Mouse (Mus musculus): ENCODE data around the gene Mief2. TPM values are rescaled to one million over a fixed set of nuclear protein-coding genes. Genes with fewer than 3 reads are reported as not detected.
A peak's percentile ranks its signal among the peaks of the same experiment; 100 is the strongest.

The Mief2 gene
- polyA plus RNA-seq, 1 experiment from 2014 or later, result 18.2 TPM

DNA sequence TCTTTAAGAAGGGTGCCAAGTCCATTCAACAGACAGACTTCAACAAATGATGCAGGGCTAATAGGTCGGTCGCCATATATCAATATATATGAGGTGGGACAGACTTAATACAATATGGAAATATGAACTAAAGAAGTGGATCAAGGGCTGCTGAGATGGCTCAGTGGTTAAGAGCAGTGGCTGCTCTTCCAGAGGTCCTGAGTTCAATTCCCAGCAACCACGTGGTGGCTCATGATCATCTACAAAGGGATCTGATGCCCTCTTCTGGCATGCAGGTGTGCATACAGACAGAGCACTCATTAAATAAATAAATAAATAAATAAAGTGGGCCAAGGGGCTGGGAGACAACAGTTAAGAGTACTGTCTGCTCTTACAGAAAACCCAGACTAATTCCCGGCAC lies 44.0 kb downstream of the Mief2 start:
- Histone ChIP-seq H3K36me3 (no peaks in the 10 kb centered on the region), H3K27ac (no peak overlapping the region), H3K9me3 (replicated peaks) (no peaks in the 10 kb centered on the region), H3K4me2 (replicated peaks) (no peak overlapping the region), H3K4me3 (no peak overlapping the region), H3K4me1 (peaks cover 18% of the 10 kb centered on the region), H3K27me3 (no peaks in the 10 kb centered on the region), H3K9ac (no peak overlapping the region)
- ATAC-seq (ENCODE audit: low FRiP score), result no peak
- 87% methylated on average over 4 of the region's 4 CpGs for WGBS

- WGBS, result 88% methylated on average over 3 of the region's 3 CpGs
- Histone ChIP-seq H3K9ac (no peak overlapping the region), H3K4me1 (peaks cover 32% of the 10 kb centered on the region), H3K27me3 (no peaks in the 10 kb centered on the region), H3K4me3 (no peak overlapping the region), H3K27ac (no peak overlapping the region), H3K9me3 (replicated peaks) (no peaks in the 10 kb centered on the region), H3K4me2 (replicated peaks) (no peak overlapping the region), H3K36me3 (peaks cover 4% of the 10 kb centered on the region)
- ATAC-seq (ENCODE audit: low FRiP score), result no peak
Measured at GRCm38 (mm10) chr11:60774158-60774689, 46.0 kb downstream of the Mief2 start.

GRCm38 (mm10) chr11:60774841-60775240 lies 46.6 kb downstream of the Mief2 start:
- H3K4me1 ChIP-seq, result peaks cover 38% of the 10 kb centered on the region
- peaks cover 10% of the 10 kb centered on the region for H3K36me3 ChIP-seq
- 0 out of 2 replicates have a peak overlapping the region, but pooled peaks have one; percentile 75 for H3K9ac ChIP-seq
- no peak for ATAC-seq (ENCODE audit: low FRiP score)
- 81% methylated on average over 1 of the region's 1 CpGs for WGBS
- H3K27me3 ChIP-seq, result no peaks in the 10 kb centered on the region
- H3K27ac ChIP-seq, result no peak overlapping the region
- no peak overlapping the region for H3K4me3 ChIP-seq
- peak overlapping the region; percentile 79; the same call in 1 of the 2 replicates for H3K4me2 ChIP-seq (replicated peaks)
- H3K9me3 ChIP-seq (replicated peaks), result no peaks in the 10 kb centered on the region

DNA sequence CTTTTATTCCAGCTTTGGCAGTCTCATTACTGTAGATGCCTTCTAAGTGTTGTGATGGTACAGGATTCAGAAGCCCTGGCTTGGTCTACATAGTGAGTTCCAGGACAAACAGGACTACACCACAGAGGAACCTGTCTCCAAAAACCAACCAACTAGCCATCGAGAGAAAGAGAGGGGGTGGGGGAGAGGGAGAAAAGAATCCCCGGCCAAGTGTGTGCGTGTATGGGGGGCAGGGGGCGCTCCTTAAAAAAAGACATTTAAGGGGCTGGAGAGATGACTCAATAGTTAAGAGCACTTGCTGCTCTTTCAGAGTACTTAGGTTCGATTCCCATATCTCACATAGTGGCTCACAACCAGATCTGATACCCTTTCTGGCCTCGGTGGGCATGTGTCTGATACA lies 47.4 kb downstream of the Mief2 start:
- Histone ChIP-seq H3K4me3 (peak overlapping the region; percentile 81; the same call in 1 of the 2 replicates), H3K36me3 (peaks cover 16% of the 10 kb centered on the region), H3K9me3 (replicated peaks) (no peaks in the 10 kb centered on the region), H3K4me2 (replicated peaks) (peak overlapping the region; percentile 79), H3K27ac (no peak overlapping the region), H3K27me3 (no peaks in the 10 kb centered on the region), H3K4me1 (peaks cover 46% of the 10 kb centered on the region), H3K9ac (peak overlapping the region; percentile 75)
- ATAC-seq (ENCODE audit: low FRiP score), result no peak
- 72% methylated on average over 6 of the region's 6 CpGs for WGBS

DNA sequence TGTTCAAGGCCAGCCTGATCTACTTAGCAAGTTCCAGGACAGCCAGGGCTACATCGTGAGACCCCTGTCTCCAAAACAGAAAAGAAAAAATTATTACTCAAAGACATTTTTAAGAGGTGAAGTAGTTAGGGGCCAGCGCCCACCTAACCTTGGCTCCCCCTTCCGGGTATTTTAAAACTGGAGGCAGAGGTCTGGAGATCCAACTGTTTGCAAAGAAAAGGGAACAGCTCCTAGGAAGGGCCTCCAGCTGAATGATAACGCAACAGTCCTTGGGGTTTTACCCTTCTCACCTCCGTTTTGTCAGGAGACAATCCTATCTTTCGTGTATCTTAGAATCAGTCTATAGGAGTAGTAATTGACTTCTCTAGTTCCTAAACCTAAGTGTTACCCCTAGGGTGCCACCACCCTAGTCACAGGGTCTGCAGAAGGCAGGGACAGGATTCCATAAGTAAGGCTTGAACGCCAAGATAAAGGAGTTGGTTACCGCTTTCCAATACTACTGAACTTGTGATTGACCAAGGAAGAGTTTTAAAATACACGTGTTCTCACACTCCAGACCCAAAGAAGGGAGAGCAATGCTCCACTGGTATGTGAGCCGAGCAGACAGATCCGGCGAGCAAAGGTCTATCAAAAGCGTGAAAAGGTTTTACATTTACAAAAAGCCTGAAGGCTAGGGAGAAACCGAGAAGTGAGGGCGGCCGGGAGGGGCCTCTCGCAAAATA lies 48.1 kb downstream of the Mief2 start:
- Histone ChIP-seq H3K36me3 (peaks cover 16% of the 10 kb centered on the region), H3K27me3 (no peaks in the 10 kb centered on the region), H3K4me2 (replicated peaks) (peak overlapping the region; percentile 79), H3K4me3 (peak overlapping the region; percentile 81), H3K9ac (peak overlapping the region; percentile 75), H3K9me3 (replicated peaks) (no peaks in the 10 kb centered on the region), H3K4me1 (peaks cover 52% of the 10 kb centered on the region), H3K27ac (peak overlapping the region; percentile 78)
- no peak for ATAC-seq (ENCODE audit: low FRiP score)
- WGBS, result 8% methylated on average over 17 of the region's 17 CpGs

- under 1% methylated on average over 62 of the region's 62 CpGs for WGBS
- H3K27ac ChIP-seq, result peak within 1 kb of the TSS; percentile 78
Measured at GRCm38 (mm10) chr11:60776829-60777740, 48.9 kb downstream of the Mief2 start, which contains the start of the genes Top3a and Smcr8. TSS of gene Top3a (minus strand) at chr11:60777365. TSS of gene Smcr8 (plus strand) at chr11:60777524.

GRCm38 (mm10) chr11:60777801-60778370 lies 49.7 kb downstream of the Mief2 start:
- peaks cover 66% of the 10 kb centered on the region for H3K4me1 ChIP-seq

More at GRCm38 (mm10) chr11:60776829-60777740, 48.9 kb downstream of the Mief2 start, which contains the start of the genes Top3a and Smcr8:
- H3K36me3 ChIP-seq, result peaks cover 16% of the 10 kb centered on the region
- no peaks in the 10 kb centered on the region for H3K9me3 ChIP-seq (replicated peaks)
- no peaks in the 10 kb centered on the region for H3K27me3 ChIP-seq
- H3K4me1 ChIP-seq, result peaks cover 61% of the 10 kb centered on the region
- peak within 1 kb of the TSS; percentile 81 for H3K4me3 ChIP-seq
- ATAC-seq (ENCODE audit: low FRiP score), result peak; percentile 99
- H3K4me2 ChIP-seq (replicated peaks), result peak within 1 kb of the TSS; percentile 79
- peak within 1 kb of the TSS; percentile 75 for H3K9ac ChIP-seq

DNA sequence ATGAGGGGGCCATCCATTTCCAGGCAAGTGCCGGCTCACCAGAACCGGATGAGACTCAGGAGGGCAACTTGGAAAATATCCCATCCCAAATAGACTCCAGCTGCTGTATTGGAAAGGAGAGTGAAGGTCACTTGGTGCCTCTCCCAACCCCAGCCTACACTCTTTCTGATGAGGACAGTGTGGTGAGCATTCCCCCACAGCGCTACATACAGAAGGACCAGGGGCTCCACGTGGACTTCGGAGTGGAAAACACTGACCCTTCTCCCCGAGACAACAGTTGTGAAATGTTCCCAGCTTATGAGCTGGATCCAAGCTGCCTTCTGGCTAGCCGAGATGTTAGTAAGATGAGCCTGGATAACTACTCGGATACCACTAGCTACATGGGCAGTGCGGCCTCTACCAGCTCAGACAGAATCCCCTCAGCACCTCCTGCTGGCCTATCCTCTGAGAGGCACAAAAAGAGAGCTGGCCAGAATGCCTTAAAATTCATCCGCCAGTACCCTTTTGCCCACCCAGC lies 51.5 kb downstream of the Mief2 start:
- 89% methylated on average over 10 of the region's 10 CpGs for WGBS
- Histone ChIP-seq H3K9me3 (replicated peaks) (no peaks in the 10 kb centered on the region), H3K27ac (no peak overlapping the region), H3K36me3 (peaks cover 29% of the 10 kb centered on the region), H3K4me2 (replicated peaks) (peak overlapping the region; percentile 44), H3K4me3 (peak overlapping the region; percentile 10), H3K4me1 (peaks cover 66% of the 10 kb centered on the region), H3K27me3 (no peaks in the 10 kb centered on the region), H3K9ac (peak overlapping the region; percentile 28; the same call in 1 of the 2 replicates)
- no peak for ATAC-seq (ENCODE audit: low FRiP score)

More at GRCm38 (mm10) chr11:60777801-60778370, 49.7 kb downstream of the Mief2 start:
- H3K9ac ChIP-seq, result peak overlapping the region; percentile 75
- peak overlapping the region; percentile 79 for H3K4me2 ChIP-seq (replicated peaks)
- peak overlapping the region; percentile 81 for H3K4me3 ChIP-seq
- no peaks in the 10 kb centered on the region for H3K27me3 ChIP-seq
- H3K36me3 ChIP-seq, result peaks cover 16% of the 10 kb centered on the region
- peak overlapping the region; percentile 78; the same call in 1 of the 2 replicates for H3K27ac ChIP-seq
- H3K9me3 ChIP-seq (replicated peaks), result no peaks in the 10 kb centered on the region
- ATAC-seq (ENCODE audit: low FRiP score), result no peak
- 29% methylated on average over 16 of the region's 16 CpGs for WGBS

Small RNAs within 50 kb of the gene (microRNA-seq; reads per million reads assigned to microRNA genes)
- 0.81 reads per million for gene Mir5100

Other genes with a start within 250 kb of the Mief2 start
- 35.1 and 37.8 TPM in 2 replicates for gene Alkbh5, start 192.0 kb upstream of the Mief2 start, polyA plus RNA-seq (2016; fragmentation: Nextera tagmentation; extraction: Ambion mirVana)
- gene Llgl1, start 28.7 kb upstream of the Mief2 start, polyA plus RNA-seq (2016; fragmentation: Nextera tagmentation; extraction: Ambion mirVana), result 106 and 113 TPM in 2 replicates
- 75.5 and 76.7 TPM in 2 replicates for gene Flii, start 1.1 kb upstream of the Mief2 start, polyA plus RNA-seq (2016; fragmentation: Nextera tagmentation; extraction: Ambion mirVana)
- gene Top3a, start 49.0 kb downstream of the Mief2 start, polyA plus RNA-seq (2016; fragmentation: Nextera tagmentation; extraction: Ambion mirVana), result 16.7 and 17.3 TPM in 2 replicates
- gene Smcr8, start 49.1 kb downstream of the Mief2 start, polyA plus RNA-seq (2016; fragmentation: Nextera tagmentation; extraction: Ambion mirVana), result 9.8 and 9.9 TPM in 2 replicates
- gene Shmt1, start 83.3 kb downstream of the Mief2 start, polyA plus RNA-seq (2016; fragmentation: Nextera tagmentation; extraction: Ambion mirVana), result 23.2 and 28.1 TPM in 2 replicates
- 25.6 and 30.4 TPM in 2 replicates for gene Dhrs7b, start 102.2 kb downstream of the Mief2 start, polyA plus RNA-seq (2016; fragmentation: Nextera tagmentation; extraction: Ambion mirVana)
- 41.5 and 46.5 TPM in 2 replicates for gene Tmem11, start 150.9 kb downstream of the Mief2 start, polyA plus RNA-seq (2016; fragmentation: Nextera tagmentation; extraction: Ambion mirVana)
- 26.7 and 28.3 TPM in 2 replicates for gene Natd1, start 186.4 kb downstream of the Mief2 start, polyA plus RNA-seq (2016; fragmentation: Nextera tagmentation; extraction: Ambion mirVana)
- 49.9 and 51.0 TPM in 2 replicates for gene Map2k3, start 203.6 kb downstream of the Mief2 start, polyA plus RNA-seq (2016; fragmentation: Nextera tagmentation; extraction: Ambion mirVana)

Measured in hindbrain, embryonic 12.5 days (tissue).